Mouse (Mus musculus) bone marrow, adult 2 months (tissue): ENCODE results near the gene Fam222a.

Source experiments
- CTCF ChIP-seq: fragments of 200-500 bp; IDR thresholded peaks from 2 replicates; pipeline ENCODE4 v1.5.1; 2011; ENCODE audit warnings: low read length, control low read depth; ENCODE audit not compliant: control insufficient read depth, insufficient read depth
- POLR2A ChIP-seq: fragments of 200-500 bp; IDR thresholded peaks from 2 replicates; pipeline ENCODE4 v1.6.1; 2011; ENCODE audit warnings: low read depth, mild to moderate bottlenecking, control low read depth, low read length, borderline replicate concordance; ENCODE audit not compliant: control insufficient read depth

- TF ChIP-seq POLR2A = no peak
- TF ChIP-seq CTCF = no peak
Measured at GRCm38 (mm10) chr5:114602012-114602411, 34.2 kb downstream of the Fam222a start.
